Mouse (Mus musculus) bone marrow macrophage, adult 2 months (primary cell): ENCODE results near the gene Ptgr2.

Experiments used
- CTCF ChIP-seq: IDR thresholded peaks from 2 replicates; pipeline ENCODE4 v1.5.1; 2012; ENCODE audit warnings: low read depth, mild to moderate bottlenecking, low read length, moderate library complexity
- POLR2A ChIP-seq: IDR thresholded peaks from 2 replicates; pipeline ENCODE4 v1.6.1; 2012; ENCODE audit warnings: mild to moderate bottlenecking, low read depth, low read length, borderline replicate concordance

- TF ChIP-seq CTCF = no peak
- no peak for TF ChIP-seq POLR2A
These were observed 24.7 kb upstream of the Ptgr2 start for GRCm38 (mm10) chr12:84260363-84260762.
